Mouse (Mus musculus): ENCODE data around the gene Cela3b. TPM values are rescaled to one million over a fixed set of nuclear protein-coding genes. Genes with fewer than 3 reads are reported as not detected.

The Cela3b gene
- total RNA-seq, 2 experiments from 2014 or later = not detected

DNA sequence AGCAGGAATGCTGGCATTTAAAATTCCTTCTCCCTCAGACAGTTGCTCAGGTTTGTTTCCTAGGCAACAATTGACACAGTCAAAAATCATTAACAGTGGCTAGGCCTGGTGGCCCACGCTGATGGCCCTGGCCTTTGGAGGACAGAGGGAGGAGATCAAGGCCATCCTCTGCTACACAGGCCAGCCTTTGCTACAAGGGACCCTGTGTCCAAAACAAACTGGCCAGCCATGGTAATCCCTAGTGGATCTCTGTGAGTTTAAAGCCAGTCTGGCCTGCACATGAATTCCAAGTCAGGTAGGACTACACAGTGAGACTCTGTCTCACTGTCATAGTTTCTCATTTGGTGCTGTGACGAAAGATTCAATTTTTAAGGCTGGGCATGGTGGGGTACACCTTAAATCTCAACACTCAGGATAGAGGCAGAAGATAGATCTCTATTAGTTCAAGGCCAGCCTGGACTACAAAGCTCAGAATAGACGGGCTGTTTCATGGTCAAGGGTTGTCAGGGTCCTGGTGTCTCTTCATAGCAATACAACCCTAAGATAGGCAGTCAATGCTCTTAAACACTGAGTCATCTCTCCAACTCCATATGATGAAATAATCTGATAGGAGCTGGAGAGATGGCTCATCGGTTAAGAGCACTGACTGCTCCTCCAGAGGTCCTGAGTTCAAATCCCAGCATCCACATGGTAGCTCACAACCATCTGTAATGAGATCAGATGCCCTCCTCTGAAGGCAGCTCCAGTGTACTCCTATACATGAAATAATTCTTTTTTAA, 52.6 kb downstream of the Cela3b start:
- no peak for DNase-seq (ENCODE audit: extremely low spot score in 1 of 2, low spot score in 1 of 2)

DNA sequence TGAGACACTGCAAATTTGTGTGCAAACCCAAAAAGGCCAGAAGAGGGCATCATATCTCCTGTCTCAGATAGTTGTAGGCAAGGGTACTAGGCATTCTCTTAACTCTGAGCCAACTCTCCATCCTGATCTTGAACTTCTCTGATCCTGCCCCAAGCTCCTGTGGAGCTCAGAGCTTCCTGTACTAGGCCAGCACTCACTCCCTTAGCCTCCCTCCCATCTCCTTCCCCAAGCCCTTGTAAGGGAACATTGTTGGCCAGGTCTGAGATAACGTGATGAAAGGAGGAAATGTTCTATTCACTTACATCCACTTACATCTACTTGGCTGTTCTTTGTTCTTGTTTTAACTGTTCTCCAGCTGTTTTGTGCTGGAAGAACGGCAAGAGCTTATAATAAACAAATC, 53.6 kb downstream of the Cela3b start:
- no peak for DNase-seq (ENCODE audit: extremely low spot score in 1 of 2, low spot score in 1 of 2)

- DNase-seq (ENCODE audit: extremely low spot score in 1 of 2, low spot score in 1 of 2) = no peak
Measured at GRCm38 (mm10) chr4:137375314-137376278, 54.7 kb downstream of the Cela3b start.

DNA sequence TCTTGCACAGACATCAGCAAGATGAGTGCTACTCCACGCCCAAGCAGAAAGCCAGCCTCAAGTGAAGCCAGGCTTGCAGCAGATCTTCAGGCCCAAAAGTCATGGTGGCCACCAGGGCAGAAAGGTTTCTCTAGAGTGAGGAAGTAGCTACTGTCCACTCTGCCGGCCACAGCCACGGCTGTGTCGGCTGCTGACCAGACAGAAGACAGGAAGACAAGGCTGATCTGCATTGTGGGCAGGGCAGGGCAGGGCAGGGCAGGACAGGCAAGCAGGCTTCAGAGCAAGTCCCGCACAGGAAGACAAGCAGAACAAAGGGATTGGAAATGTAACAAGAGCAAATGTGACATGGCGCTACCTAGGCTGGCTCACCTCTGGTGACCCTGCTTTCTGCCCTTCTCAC, 56.6 kb downstream of the Cela3b start:
- no peak for DNase-seq (ENCODE audit: extremely low spot score in 1 of 2, low spot score in 1 of 2)

GRCm38 (mm10) chr4:137371596-137372523, 58.5 kb downstream of the Cela3b start:
- DNase-seq (ENCODE audit: extremely low spot score in 1 of 2, low spot score in 1 of 2) = no peak

Other genes with a start within 250 kb of the Cela3b start
- 1 to 10 TPM; 6.8 to 7.2 TPM for gene Wnt4, start 153.1 kb downstream of the Cela3b start, total RNA-seq (2021)
- gene Cdc42, start 72.8 kb downstream of the Cela3b start, total RNA-seq (2021) = 100 to 1,000 TPM; 307 to 339 TPM
- not detected for gene Cela3a, start 20.7 kb downstream of the Cela3b start, total RNA-seq (2021)
- not detected for gene 1700013G24Rik, start 22.7 kb upstream of the Cela3b start, total RNA-seq (2021)
- gene Hspg2, start 38.2 kb upstream of the Cela3b start, total RNA-seq (2021) = 10 to 100 TPM in 1 of 2 experiments, 1 to 10 TPM in 1; 5.6 to 10.8 TPM
- not detected for gene Ldlrad2, start 144.0 kb upstream of the Cela3b start, total RNA-seq (2021)
- gene Usp48, start 163.2 kb upstream of the Cela3b start, total RNA-seq (2021) = 100 to 1,000 TPM; 105 to 147 TPM
- 100 to 1,000 TPM; 263 to 285 TPM for gene Rap1gap, start 234.2 kb upstream of the Cela3b start, total RNA-seq (2021)

Measured in layer of hippocampus, postnatal 25 days (tissue).